Mouse (Mus musculus) thymus, adult 2 months (tissue): ENCODE data around the gene Kcng1.

Experiments used
- CTCF ChIP-seq: fragments of 200-500 bp; IDR thresholded peaks from 2 replicates; pipeline ENCODE4 v1.5.1; 2012; ENCODE audit warnings: mild to moderate bottlenecking, control low read depth, low read length, moderate library complexity, borderline replicate concordance; ENCODE audit not compliant: control insufficient read depth, poor library complexity, insufficient read depth; ENCODE audit errors: extremely low read depth
- POLR2A ChIP-seq: fragments of 200-500 bp; IDR thresholded peaks from 2 replicates; pipeline ENCODE4 v1.6.1; 2012; ENCODE audit warnings: mild to moderate bottlenecking, low read length, control low read depth, moderate library complexity; ENCODE audit not compliant: control insufficient read depth, poor library complexity, insufficient read depth; ENCODE audit errors: extremely low read depth

DNA sequence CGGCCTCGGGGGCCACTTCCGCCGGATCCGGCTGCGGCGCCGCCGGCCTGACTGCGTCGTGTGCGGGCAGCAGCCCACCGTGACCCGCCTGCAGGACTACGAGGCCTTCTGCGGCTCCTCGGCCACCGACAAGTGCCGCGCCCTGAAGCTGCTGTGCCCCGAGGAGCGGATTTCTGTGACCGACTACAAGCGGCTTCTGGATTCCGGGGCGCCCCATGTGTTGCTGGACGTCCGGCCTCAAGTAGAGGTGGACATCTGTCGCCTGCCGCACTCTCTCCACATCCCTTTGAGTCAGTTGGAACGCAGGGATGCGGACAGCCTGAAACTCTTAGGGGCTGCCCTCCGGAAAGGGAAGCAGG is 50.1 kb downstream of the Kcng1 start:
- TF ChIP-seq POLR2A (no peak), CTCF (no peak)
